Mouse (Mus musculus): Measurements from ENCODE around the gene Prlr.

The Prlr gene

GRCm38 (mm10) chr15:10177083-10177482 is at the start of gene Prlr:
TSS of gene Prlr (plus strand) at chr15:10177238.
- no peak for DNase-seq (ENCODE audit: low spot score)

- no peak for DNase-seq (ENCODE audit: low spot score)
These were observed 43.3 kb upstream of the Prlr start for GRCm38 (mm10) chr15:10133781-10134180.

- no peak for DNase-seq (ENCODE audit: low spot score)
These were observed 42.1 kb upstream of the Prlr start for GRCm38 (mm10) chr15:10134889-10135288.

GRCm38 (mm10) chr15:10144520-10144919 is 32.5 kb upstream of the Prlr start:
- DNase-seq (ENCODE audit: low spot score): no peak

- DNase-seq (ENCODE audit: low spot score): no peak
These were observed 28.8 kb upstream of the Prlr start for GRCm38 (mm10) chr15:10148196-10148595.

GRCm38 (mm10) chr15:10160663-10161062 is 16.4 kb upstream of the Prlr start:
- no peak for DNase-seq (ENCODE audit: low spot score)

- no peak for DNase-seq (ENCODE audit: low spot score)
These were observed 2.0 kb upstream of the Prlr start for GRCm38 (mm10) chr15:10175078-10175477.

GRCm38 (mm10) chr15:10175656-10176055 is 1.4 kb upstream of the Prlr start:
- DNase-seq (ENCODE audit: low spot score): no peak

- peak; percentile 19 for DNase-seq (ENCODE audit: low spot score)
These were observed 587 bp downstream of the Prlr start for GRCm38 (mm10) chr15:10177519-10178130.

GRCm38 (mm10) chr15:10178131-10178566 is 1.1 kb downstream of the Prlr start:
- no peak for DNase-seq (ENCODE audit: low spot score)

- no peak for DNase-seq (ENCODE audit: low spot score)
These were observed 3.7 kb downstream of the Prlr start for GRCm38 (mm10) chr15:10180694-10181093.

- no peak for DNase-seq (ENCODE audit: low spot score)
These were observed 15.1 kb downstream of the Prlr start for GRCm38 (mm10) chr15:10192101-10192630.

- DNase-seq (ENCODE audit: low spot score): no peak
These were observed 24.0 kb downstream of the Prlr start for GRCm38 (mm10) chr15:10200991-10201390.

GRCm38 (mm10) chr15:10202504-10203302 is 25.7 kb downstream of the Prlr start:
- DNase-seq (ENCODE audit: low spot score): no peak

- DNase-seq (ENCODE audit: low spot score): no peak
These were observed 33.3 kb downstream of the Prlr start for GRCm38 (mm10) chr15:10210261-10210770.

- DNase-seq (ENCODE audit: low spot score): no peak
These were observed 35.0 kb downstream of the Prlr start for GRCm38 (mm10) chr15:10211992-10212391.

GRCm38 (mm10) chr15:10213213-10213612 is 36.2 kb downstream of the Prlr start:
- no peak for DNase-seq (ENCODE audit: low spot score)

GRCm38 (mm10) chr15:10213710-10214109 is 36.7 kb downstream of the Prlr start:
- DNase-seq (ENCODE audit: low spot score): no peak

- DNase-seq (ENCODE audit: low spot score): no peak
These were observed 38.7 kb downstream of the Prlr start for GRCm38 (mm10) chr15:10215719-10216118.

GRCm38 (mm10) chr15:10216189-10216588 is 39.2 kb downstream of the Prlr start:
- DNase-seq (ENCODE audit: low spot score): peak; percentile 31

GRCm38 (mm10) chr15:10223614-10224155 is 46.6 kb downstream of the Prlr start:
- no peak for DNase-seq (ENCODE audit: low spot score)

- peak; percentile 54 for DNase-seq (ENCODE audit: low spot score)
These were observed 48.7 kb downstream of the Prlr start for GRCm38 (mm10) chr15:10225701-10226100.

GRCm38 (mm10) chr15:10228636-10229035 is 51.6 kb downstream of the Prlr start:
- DNase-seq (ENCODE audit: low spot score): no peak

Measured in yolk sac, embryonic 10.5 days (tissue).